Mouse (Mus musculus) thymus, adult 18-20 months (tissue): ENCODE measurements around the gene Mep1a.
A peak's percentile ranks its signal among the peaks of the same experiment; 100 is the strongest.

ENCODE experiments used
- DNase-seq, 2 experiments: peaks; one replicate each; pipeline ENCODE4 v3.0.0; 2022; ENCODE audit warnings: mixed read lengths in 2 of 2

Mep1a gene

GRCm38 (mm10) chr17:43474775-43475174 lies 27.8 kb downstream of the Mep1a start:
- DNase-seq, result no peak

- no peak for DNase-seq
Measured at GRCm38 (mm10) chr17:43472558-43472957, 30.1 kb downstream of the Mep1a start.

GRCm38 (mm10) chr17:43470039-43470438 lies 32.6 kb downstream of the Mep1a start:
- no peak for DNase-seq

- peak; percentile 18 to 35 for DNase-seq
Measured at GRCm38 (mm10) chr17:43460245-43461181, 42.1 kb downstream of the Mep1a start.

- DNase-seq, result no peak
Measured at GRCm38 (mm10) chr17:43459737-43460230, 42.8 kb downstream of the Mep1a start.

- peak; percentile 12 to 18 for DNase-seq
Measured at GRCm38 (mm10) chr17:43458598-43458997, 44.0 kb downstream of the Mep1a start.

- no peak for DNase-seq
Measured at GRCm38 (mm10) chr17:43451216-43451615, 51.4 kb downstream of the Mep1a start.

GRCm38 (mm10) chr17:43434485-43434884 lies 68.1 kb downstream of the Mep1a start:
- no peak for DNase-seq

GRCm38 (mm10) chr17:43431692-43432091 lies 70.9 kb downstream of the Mep1a start:
- DNase-seq, result no peak
